Mouse (Mus musculus) heart, embryonic 14.5 days (tissue): ENCODE data around the gene 1700008P02Rik. TPM values are rescaled to one million over a fixed set of nuclear protein-coding genes. Genes with fewer than 3 reads are reported as not detected.
"Not testable (repeated sequence)": the region's sequence is repeated elsewhere in the genome, so short reads cannot be mapped to it uniquely, and the experiment has no call there.

Experiments used
- ATAC-seq: fragments of 200-750 bp; cut with Nextera tagmentation; 2 replicates; pipeline ENCODE4 v1.8.0; 2017; ENCODE audit warnings: low read depth, moderate TSS enrichment; ENCODE audit not compliant: insufficient number of reproducible peaks, insufficient read depth, low FRiP score
- H3K27ac ChIP-seq, 2 experiments: fragments of 200-500 bp in 1 of 2; fragments of 300-500 bp in 1 of 2; sonication (generic) in 1 of 2; replicated peaks in 1 of 2; 2 replicates each; pipeline ENCODE4 v1.5.1; 2012 to 2014; ENCODE audit warnings: low read depth in 2 of 2, low read length in 2 of 2, control low read depth in 1 of 2, mild to moderate bottlenecking in 1 of 2, mixed read lengths in 1 of 2; ENCODE audit not compliant: control insufficient read depth in 1 of 2, insufficient read depth in 1 of 2
- H3K27me3 ChIP-seq: fragments of 300-500 bp; sonication (generic); 2 replicates; pipeline ENCODE4 v1.6.1; 2014; ENCODE audit warnings: mild to moderate bottlenecking, low read length, control low read depth; ENCODE audit not compliant: control insufficient read depth, insufficient read depth
- H3K36me3 ChIP-seq: fragments of 300-500 bp; sonication (generic); 2 replicates; pipeline ENCODE4 v1.6.1; 2014; ENCODE audit warnings: mild to moderate bottlenecking, control low read depth, low read length, mixed read lengths; ENCODE audit not compliant: control insufficient read depth, insufficient read depth
- H3K4me1 ChIP-seq, 2 experiments: fragments of 200-500 bp in 1 of 2; fragments of 300-500 bp in 1 of 2; sonication (generic) in 1 of 2; 2 replicates each; pipeline ENCODE4 v1.6.1; 2012 to 2014; ENCODE audit warnings: low read length in 2 of 2, control low read depth in 1 of 2, mixed read lengths in 1 of 2; ENCODE audit not compliant: control insufficient read depth in 2 of 2, insufficient read depth in 2 of 2
- H3K4me2 ChIP-seq: fragments of 300-500 bp; sonication (generic); 2 replicates; pipeline ENCODE4 v1.6.1; 2014; ENCODE audit warnings: mild to moderate bottlenecking, low read length
- H3K4me3 ChIP-seq, 2 experiments: fragments of 200-500 bp in 1 of 2; fragments of 300-500 bp in 1 of 2; sonication (generic) in 1 of 2; 2 replicates each; pipeline ENCODE4 v1.5.1; 2012 to 2014; ENCODE audit warnings: low read length in 2 of 2, mild to moderate bottlenecking in 2 of 2, control low read depth in 1 of 2, low read depth in 1 of 2, moderate library complexity in 1 of 2; ENCODE audit not compliant: control insufficient read depth in 1 of 2, insufficient read depth in 1 of 2
- H3K9ac ChIP-seq: fragments of 300-500 bp; sonication (generic); 2 replicates; pipeline ENCODE4 v1.6.1; 2014; ENCODE audit warnings: mild to moderate bottlenecking, low read length
- H3K9me3 ChIP-seq: fragments of 300-500 bp; sonication (generic); 2 replicates; pipeline ENCODE4 v1.6.1; 2016; ENCODE audit warnings: low read length, control low read depth; ENCODE audit not compliant: control insufficient read depth
- WGBS: fragments of 180-500 bp; shearing (Covaris S2); extraction: QIAGEN DNeasy Blood & Tissue Kit; methylation state at CpG from one replicate; pipeline ENCODE4 v1.1.7; 2014; 5-methylcytosine and 5-hydroxymethylcytosine counted together
- polyA plus RNA-seq: library from polyadenylated mRNA; unstranded; fragments of >200 nt; fragmentation: Nextera tagmentation; extraction: Ambion mirVana; gene quantifications from 2 replicates; pipeline ENCODE4 v1.2.1, GENCODE M21; 2014

Gene 1700008P02Rik
- polyA plus RNA-seq, result not detected in 2 replicates

DNA sequence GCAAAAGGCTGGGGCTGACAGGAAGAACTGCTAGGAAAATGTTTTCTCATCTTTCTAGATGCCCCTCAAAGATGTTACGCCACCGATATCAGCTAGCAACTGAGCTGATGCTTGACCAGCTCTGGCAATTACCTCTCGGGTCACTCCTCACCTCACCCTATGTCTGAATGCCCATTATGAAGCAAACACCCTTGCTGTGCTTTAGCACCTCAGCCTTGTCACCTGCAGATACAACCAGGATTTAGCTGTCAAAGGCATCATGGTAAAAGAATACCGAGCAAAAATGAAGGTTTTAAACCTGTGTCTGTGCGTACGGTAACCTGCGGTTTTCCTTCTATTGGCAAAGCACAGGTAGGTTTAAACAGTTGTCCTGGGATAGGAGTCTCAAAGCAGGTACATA, at the start of gene 1700008P02Rik:
TSS of gene 1700008P02Rik (minus strand) at position 101 of the 400 bp plus-strand sequence.
- Histone ChIP-seq H3K4me2 (no peak within 1 kb of the TSS), H3K4me1 (no peaks in the 10 kb centered on the region), H3K27ac (no peak within 1 kb of the TSS), H3K36me3 (no peaks in the 10 kb centered on the region), H3K9me3 (no peaks in the 10 kb centered on the region), H3K4me3 (no peak within 1 kb of the TSS), H3K9ac (no peak within 1 kb of the TSS), H3K27me3 (no peaks in the 10 kb centered on the region)
- 88% methylated on average over 7 of the region's 7 CpGs for WGBS
- ATAC-seq, result no peak

DNA sequence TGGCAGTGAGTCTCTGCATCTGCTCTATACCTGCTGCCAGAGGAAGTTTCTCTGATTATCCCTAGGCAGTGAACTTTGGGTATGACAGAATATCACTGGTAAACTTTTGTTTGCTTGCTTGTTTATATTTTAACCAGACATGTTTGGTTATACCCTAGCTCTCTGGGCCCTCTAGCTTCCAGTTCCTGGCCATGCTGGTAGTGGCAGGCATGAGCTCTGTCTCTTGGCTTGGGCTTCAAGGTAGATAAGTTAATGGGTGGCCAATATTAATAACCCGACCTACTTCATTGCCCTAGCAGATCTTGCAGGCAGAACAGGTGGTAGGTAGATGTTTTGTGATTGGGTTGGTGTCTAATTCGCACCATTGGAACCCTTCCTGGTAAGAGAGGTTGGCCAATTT, 29.2 kb upstream of the 1700008P02Rik start:
- ATAC-seq, result no peak
- Histone ChIP-seq H3K36me3 (no peaks in the 10 kb centered on the region), H3K9me3 (no peaks in the 10 kb centered on the region), H3K4me3 (no peak overlapping the region), H3K4me2 (no peak overlapping the region), H3K27me3 (no peaks in the 10 kb centered on the region), H3K9ac (no peak overlapping the region), H3K4me1 (no peaks in the 10 kb centered on the region), H3K27ac (no peak overlapping the region)
- 71% methylated on average over 2 of the region's 2 CpGs for WGBS

DNA sequence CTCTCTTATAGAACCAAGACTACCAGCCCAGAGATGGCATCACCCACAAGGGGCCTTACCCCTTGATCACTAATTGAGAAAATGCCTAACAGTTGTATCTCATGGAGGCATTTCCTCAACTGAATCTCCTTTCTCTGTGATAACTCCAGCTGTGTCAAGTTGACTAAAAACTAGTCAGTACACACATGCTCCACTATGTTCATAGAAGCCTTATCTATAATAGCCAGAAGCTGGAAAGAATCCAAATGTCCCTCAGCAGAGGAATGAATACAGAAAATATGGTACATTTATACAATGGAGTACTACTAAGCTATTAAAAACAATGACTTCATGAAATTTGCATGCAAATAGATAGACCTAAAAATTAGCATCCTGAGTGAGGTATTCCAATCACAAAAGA, 17.9 kb upstream of the 1700008P02Rik start:
- H3K27me3 ChIP-seq, H3K9ac ChIP-seq, H3K9me3 ChIP-seq, H3K36me3 ChIP-seq, H3K4me3 ChIP-seq, H3K4me1 ChIP-seq, H3K27ac ChIP-seq, ATAC-seq, H3K4me2 ChIP-seq: not testable (repeated sequence)

DNA sequence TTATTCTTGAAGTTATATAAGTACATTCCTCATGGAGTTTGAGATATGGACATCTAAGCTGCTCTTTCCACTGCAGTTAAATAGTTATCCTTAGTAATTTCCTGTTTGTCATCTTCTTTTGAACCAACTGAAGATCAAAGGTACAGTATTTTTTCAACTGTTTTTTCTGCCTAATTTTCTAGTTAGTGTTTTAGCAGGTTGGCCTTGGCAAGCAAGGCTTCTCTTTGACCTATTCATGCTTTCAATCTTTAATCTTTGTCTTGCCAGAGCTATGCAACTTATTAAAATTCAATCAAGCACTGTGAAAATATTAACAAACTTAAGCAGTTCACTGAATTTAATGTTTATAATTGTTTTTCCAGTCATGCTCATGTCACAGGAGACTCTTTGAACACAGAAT, 14.0 kb upstream of the 1700008P02Rik start:
- H3K9me3 ChIP-seq, result no peaks in the 10 kb centered on the region
- no peak overlapping the region for H3K9ac ChIP-seq
- H3K27ac ChIP-seq, result no peak overlapping the region
- no peaks in the 10 kb centered on the region for H3K36me3 ChIP-seq
- no peak for ATAC-seq
- no peaks in the 10 kb centered on the region for H3K27me3 ChIP-seq
- H3K4me1 ChIP-seq, result no peaks in the 10 kb centered on the region
- no peak overlapping the region for H3K4me2 ChIP-seq
- H3K4me3 ChIP-seq, result no peak overlapping the region

DNA sequence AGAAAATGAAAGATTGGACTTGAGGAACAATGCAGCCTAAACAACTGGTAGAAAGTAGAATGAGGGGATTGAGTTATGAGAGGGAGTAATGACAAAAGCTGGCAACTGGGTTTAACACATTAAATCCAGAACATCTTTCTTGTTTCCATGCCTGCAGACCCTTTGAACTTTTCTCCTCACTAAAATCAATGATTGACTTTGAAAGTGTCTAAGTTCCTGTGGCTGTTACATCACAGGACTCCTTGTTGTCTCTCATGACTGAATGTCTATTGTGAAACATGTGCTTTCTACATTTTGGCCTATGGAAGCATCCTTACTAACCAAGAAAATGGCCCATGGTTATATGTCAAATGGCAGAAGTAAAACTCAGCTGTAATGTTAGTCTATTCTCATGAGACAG, 2.4 kb downstream of the 1700008P02Rik start:
- no peak overlapping the region for H3K4me3 ChIP-seq
- no peaks in the 10 kb centered on the region for H3K36me3 ChIP-seq
- no peak overlapping the region for H3K9ac ChIP-seq
- no peaks in the 10 kb centered on the region for H3K9me3 ChIP-seq
- ATAC-seq, result no peak
- H3K27me3 ChIP-seq, result no peaks in the 10 kb centered on the region
- H3K27ac ChIP-seq, result no peak overlapping the region
- H3K4me2 ChIP-seq, result no peak overlapping the region
- H3K4me1 ChIP-seq, result no peaks in the 10 kb centered on the region
